Mouse (Mus musculus) hindbrain, postnatal 0 days (tissue): ENCODE measurements at regions not wholly inside any gene's neighbourhood (a gene's known extent, or its start where the extent isn't known, plus 50 kb on each side); places are given as distances from the start of the nearest gene placed in this dataset.
"Not testable (repeated sequence)": the region's sequence is repeated elsewhere in the genome, so short reads cannot be mapped to it uniquely, and the experiment has no call there.

ENCODE experiments used
- ATAC-seq: fragments of 200-750 bp; cut with Nextera tagmentation; 2 replicates; pipeline ENCODE4 v1.8.0; 2017; ENCODE audit warnings: mild to moderate bottlenecking, moderate TSS enrichment, moderate library complexity
- DNase-seq: peaks from one replicate; pipeline ENCODE4 v3.0.0-alpha.2; 2015; ENCODE audit warnings: low spot score
- H3K27ac ChIP-seq: fragments of 300-500 bp; sonication (generic); 2 replicates; pipeline ENCODE4 v1.5.1; 2014; ENCODE audit warnings: mild to moderate bottlenecking
- H3K27me3 ChIP-seq: fragments of 300-500 bp; sonication (generic); 2 replicates; pipeline ENCODE4 v1.6.1; 2014; ENCODE audit warnings: low read length, mixed read lengths; ENCODE audit not compliant: insufficient read depth
- H3K36me3 ChIP-seq: fragments of 300-500 bp; sonication (generic); 2 replicates; pipeline ENCODE4 v1.6.1; 2014; ENCODE audit warnings: low read length, mixed read lengths; ENCODE audit not compliant: insufficient read depth
- H3K4me1 ChIP-seq: fragments of 300-500 bp; sonication (generic); 2 replicates; pipeline ENCODE4 v1.6.1; 2014; ENCODE audit warnings: antibody characterized with exemption, low read length, mixed read lengths; ENCODE audit not compliant: insufficient read depth
- H3K4me2 ChIP-seq: fragments of 300-500 bp; sonication (generic); 2 replicates; pipeline ENCODE4 v1.6.1; 2014; ENCODE audit warnings: low read depth, mild to moderate bottlenecking, low read length, moderate library complexity, mixed read lengths
- H3K4me3 ChIP-seq: fragments of 300-500 bp; sonication (generic); 2 replicates; pipeline ENCODE4 v1.5.1; 2014; ENCODE audit warnings: low read length
- H3K9ac ChIP-seq: fragments of 300-500 bp; sonication (generic); replicated peaks from 2 replicates; pipeline ENCODE4 v1.6.1; 2014; ENCODE audit warnings: mild to moderate bottlenecking, low read length, moderate library complexity, mixed read lengths
- H3K9me3 ChIP-seq: fragments of 300-500 bp; sonication (generic); 2 replicates; pipeline ENCODE4 v1.6.1; 2016; ENCODE audit warnings: low read length, mixed read lengths
- CTCF ChIP-seq: IDR thresholded peaks from 2 replicates; pipeline ENCODE4 v1.5.1; 2016; ENCODE audit warnings: antibody characterized with exemption, control low read depth, low read depth
- WGBS: fragments of 180-500 bp; shearing (Covaris S2); extraction: QIAGEN DNeasy Blood & Tissue Kit; methylation state at CpG from one replicate; pipeline ENCODE4 v1.1.7; 2014; 5-methylcytosine and 5-hydroxymethylcytosine counted together

- not testable (repeated sequence) for H3K4me2 ChIP-seq, DNase-seq, H3K4me1 ChIP-seq, H3K27me3 ChIP-seq, H3K36me3 ChIP-seq, H3K9ac ChIP-seq, H3K9me3 ChIP-seq, H3K27ac ChIP-seq, H3K4me3 ChIP-seq, ATAC-seq
Measured at GRCm38 (mm10) chr14:52853598-52853997, 358.0 kb upstream of the Olfr1507 start.

DNA sequence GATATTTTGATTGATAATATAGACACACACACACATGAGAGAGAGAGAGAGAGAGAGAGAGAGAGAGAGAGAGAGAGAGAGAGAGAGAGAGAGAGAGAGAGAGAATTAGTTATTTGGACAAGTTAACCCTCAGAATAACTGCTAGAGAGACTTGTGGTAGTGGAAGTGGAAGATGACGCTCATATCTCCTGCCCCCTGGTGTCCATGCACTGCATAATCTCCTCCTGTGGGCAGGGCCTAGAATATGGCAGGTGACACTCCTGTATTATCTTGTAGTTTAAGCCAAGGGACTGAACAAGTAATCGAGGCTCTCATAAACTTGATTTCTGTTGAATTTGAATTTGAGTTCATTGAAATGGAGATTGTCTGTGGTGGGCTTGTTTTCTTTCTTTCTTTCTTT lies 352.4 kb upstream of the Olfr1507 start:
- H3K4me2 ChIP-seq, H3K9me3 ChIP-seq, H3K4me1 ChIP-seq, H3K36me3 ChIP-seq, DNase-seq, ATAC-seq, H3K27ac ChIP-seq, H3K9ac ChIP-seq, H3K4me3 ChIP-seq, H3K27me3 ChIP-seq: not testable (repeated sequence)
- WGBS, result no CpG with 5 or more reads among the region's 2 CpGs

DNA sequence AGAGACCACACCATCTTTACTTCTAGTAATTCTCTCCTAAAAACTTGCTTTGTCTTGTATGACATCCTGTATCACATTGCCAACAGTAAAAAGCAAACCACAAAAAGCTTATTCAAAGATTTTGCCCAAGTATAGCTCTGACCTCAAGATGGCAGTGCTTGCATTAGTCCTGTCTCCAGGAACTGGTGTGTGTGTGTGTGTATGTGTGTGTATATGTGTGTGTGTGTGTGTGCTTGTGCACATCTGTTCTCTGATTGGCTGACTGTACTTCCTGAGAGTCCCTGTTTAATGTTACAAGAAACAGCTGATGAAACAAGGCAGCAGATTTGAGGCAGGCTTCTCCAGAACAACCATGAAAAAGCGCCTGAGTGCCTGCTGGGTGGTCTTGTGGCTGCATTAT lies 328.5 kb upstream of the Olfr1507 start:
- not testable (repeated sequence) for H3K27me3 ChIP-seq, H3K4me1 ChIP-seq, DNase-seq, H3K36me3 ChIP-seq, H3K4me2 ChIP-seq, H3K9ac ChIP-seq, H3K9me3 ChIP-seq, H3K27ac ChIP-seq, ATAC-seq, H3K4me3 ChIP-seq
- no CpG with 5 or more reads among the region's 1 CpGs for WGBS

- not testable (repeated sequence) for H3K27me3 ChIP-seq, H3K9me3 ChIP-seq, H3K9ac ChIP-seq, H3K4me2 ChIP-seq, DNase-seq, H3K4me3 ChIP-seq, H3K36me3 ChIP-seq, H3K27ac ChIP-seq, H3K4me1 ChIP-seq
- ATAC-seq, result peak; percentile 27; the same call in 1 of the 2 replicates
- WGBS, result no CpG with 5 or more reads among the region's 4 CpGs
Measured at GRCm38 (mm10) chr14:52821617-52822016, 326.1 kb upstream of the Olfr1507 start.

DNA sequence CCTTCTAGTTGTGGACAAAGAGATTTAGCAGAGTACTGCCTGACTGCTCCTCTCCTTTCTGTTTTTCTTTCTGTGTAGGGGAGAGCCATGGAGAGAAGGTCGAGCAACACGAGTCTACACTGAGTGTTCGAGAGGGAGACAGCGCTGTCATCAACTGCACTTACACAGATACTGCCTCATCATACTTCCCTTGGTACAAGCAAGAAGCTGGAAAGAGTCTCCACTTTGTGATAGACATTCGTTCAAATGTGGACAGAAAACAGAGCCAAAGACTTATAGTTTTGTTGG lies 315.5 kb upstream of the Olfr1507 start:
- ATAC-seq, result peak; percentile 43
- not testable (repeated sequence) for H3K4me1 ChIP-seq, H3K36me3 ChIP-seq, H3K27me3 ChIP-seq, H3K9me3 ChIP-seq, H3K9ac ChIP-seq, H3K4me2 ChIP-seq, H3K27ac ChIP-seq, H3K4me3 ChIP-seq, DNase-seq
- 75% methylated on average over 2 of the region's 5 CpGs for WGBS

- DNase-seq (peak; percentile 10), ATAC-seq (peak; percentile 89)
- H3K4me2 ChIP-seq, H3K9me3 ChIP-seq, H3K4me1 ChIP-seq, H3K36me3 ChIP-seq, H3K27ac ChIP-seq, H3K27me3 ChIP-seq, H3K4me3 ChIP-seq, H3K9ac ChIP-seq: not testable (repeated sequence)
- peak; percentile 64 for TF ChIP-seq CTCF
- 73% methylated on average over 8 of the region's 8 CpGs for WGBS
Measured at GRCm38 (mm10) chr14:52810275-52811127, 315.0 kb upstream of the Olfr1507 start.

DNA sequence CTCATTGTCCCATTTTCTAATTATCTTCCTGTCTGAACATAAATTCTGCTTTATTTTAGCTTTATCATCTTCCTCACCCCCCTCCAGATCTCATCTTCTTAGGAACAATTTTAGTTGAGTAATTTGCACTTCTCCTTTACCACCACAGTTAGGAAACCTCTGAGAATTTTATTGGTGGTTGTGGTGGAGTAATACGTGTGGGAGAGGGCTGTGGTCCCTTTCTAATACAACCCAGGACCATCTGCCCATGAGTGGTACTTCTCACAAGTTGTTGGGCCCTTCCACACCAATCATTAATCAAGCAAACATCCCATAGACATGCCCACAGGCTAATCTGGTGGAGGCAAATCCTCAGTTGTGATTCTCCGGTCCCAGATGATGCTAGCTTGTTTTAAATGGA lies 306.2 kb upstream of the Olfr1507 start:
- not testable (repeated sequence) for H3K9me3 ChIP-seq, H3K9ac ChIP-seq, H3K36me3 ChIP-seq, H3K4me1 ChIP-seq, H3K27me3 ChIP-seq, H3K27ac ChIP-seq, H3K4me2 ChIP-seq, ATAC-seq, DNase-seq, H3K4me3 ChIP-seq
- WGBS, result 74% methylated on average over 2 of the region's 2 CpGs

DNA sequence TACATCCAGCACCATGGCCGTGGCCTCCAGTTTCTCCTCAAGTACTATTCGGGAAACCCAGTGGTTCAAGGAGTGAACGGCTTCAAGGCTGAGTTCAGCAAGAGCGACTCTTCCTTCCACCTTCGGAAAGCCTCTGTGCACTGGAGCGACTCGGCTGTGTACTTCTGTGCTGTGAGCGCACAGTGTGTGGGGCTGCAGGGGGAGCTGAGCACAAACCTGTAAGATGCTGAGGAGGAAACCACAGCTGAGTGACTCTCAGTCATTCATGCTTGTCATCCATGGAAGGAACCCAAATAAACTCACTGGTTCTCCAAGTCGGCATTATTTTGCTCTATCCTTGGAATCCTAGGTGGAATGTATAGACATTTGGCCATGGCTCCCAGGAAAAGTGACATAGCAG lies 297.1 kb upstream of the Olfr1507 start:
- not testable (repeated sequence) for H3K9ac ChIP-seq, H3K27ac ChIP-seq, DNase-seq, H3K27me3 ChIP-seq, H3K4me2 ChIP-seq, ATAC-seq, H3K9me3 ChIP-seq, H3K36me3 ChIP-seq, H3K4me3 ChIP-seq, H3K4me1 ChIP-seq
- 86% methylated on average over 5 of the region's 9 CpGs for WGBS
